Mouse (Mus musculus) forebrain, postnatal 0 days (tissue): ENCODE data around the gene Fam20a. TPM values are rescaled to one million over a fixed set of nuclear protein-coding genes. Genes with fewer than 3 reads are reported as not detected.

Source experiments
- ATAC-seq: fragments of 200-750 bp; cut with Nextera tagmentation; 2 replicates; pipeline ENCODE4 v1.8.0; 2017; ENCODE audit warnings: mild to moderate bottlenecking, moderate library complexity
- DNase-seq: peaks from one replicate; pipeline ENCODE4 v3.0.0-alpha.2; 2015
- H3K27ac ChIP-seq: fragments of 300-500 bp; sonication (generic); 2 replicates; pipeline ENCODE4 v1.5.1; 2014; ENCODE audit warnings: low read depth, mild to moderate bottlenecking, antibody characterized with exemption, low read length, moderate library complexity, mixed read lengths
- H3K27me3 ChIP-seq: fragments of 300-500 bp; sonication (generic); 2 replicates; pipeline ENCODE4 v1.6.1; 2014; ENCODE audit warnings: mild to moderate bottlenecking, low read length, mixed read lengths; ENCODE audit not compliant: insufficient read depth
- H3K36me3 ChIP-seq: fragments of 300-500 bp; sonication (generic); 2 replicates; pipeline ENCODE4 v1.6.1; 2014; ENCODE audit warnings: mild to moderate bottlenecking, moderate library complexity; ENCODE audit not compliant: insufficient read depth
- H3K4me1 ChIP-seq: fragments of 300-500 bp; sonication (generic); 2 replicates; pipeline ENCODE4 v1.6.1; 2014; ENCODE audit warnings: antibody characterized with exemption; ENCODE audit not compliant: insufficient read depth
- H3K4me2 ChIP-seq: fragments of 300-500 bp; sonication (generic); 2 replicates; pipeline ENCODE4 v1.6.1; 2014; ENCODE audit warnings: low read depth, mild to moderate bottlenecking, moderate library complexity
- H3K4me3 ChIP-seq: fragments of 300-500 bp; sonication (generic); 2 replicates; pipeline ENCODE4 v1.5.1; 2014; ENCODE audit warnings: low read depth, low read length, mixed read lengths
- H3K9ac ChIP-seq: fragments of 300-500 bp; sonication (generic); 2 replicates; pipeline ENCODE4 v1.6.1; 2014; ENCODE audit warnings: mild to moderate bottlenecking
- H3K9me3 ChIP-seq: fragments of 300-500 bp; sonication (generic); 2 replicates; pipeline ENCODE4 v1.6.1; 2016; ENCODE audit warnings: low read length
- CTCF ChIP-seq: sonication (generic); IDR thresholded peaks from 2 replicates; pipeline ENCODE4 v1.5.1; 2016; ENCODE audit warnings: antibody characterized with exemption, control low read depth, low read depth
- WGBS: fragments of 180-500 bp; shearing (Covaris S2); extraction: QIAGEN DNeasy Blood & Tissue Kit; methylation state at CpG from one replicate; pipeline ENCODE4 v1.1.7; 2014; 5-methylcytosine and 5-hydroxymethylcytosine counted together
- polyA plus RNA-seq: library from polyadenylated mRNA; unstranded; fragments of >200 nt; fragmentation: Nextera tagmentation; extraction: Ambion mirVana; gene quantifications from 2 replicates; pipeline ENCODE4 v1.2.1, GENCODE M21; 2015
- total RNA-seq: library from RNA; depleted of rRNA; stranded (reverse); fragments of >200 nt; gene quantifications from 2 replicates; pipeline ENCODE4 v1.2.3, GENCODE M21; 2014

Fam20a gene
- total and polyA plus RNA-seq, 2 experiments from 2014 or later: 4.3 to 4.6 TPM

DNA sequence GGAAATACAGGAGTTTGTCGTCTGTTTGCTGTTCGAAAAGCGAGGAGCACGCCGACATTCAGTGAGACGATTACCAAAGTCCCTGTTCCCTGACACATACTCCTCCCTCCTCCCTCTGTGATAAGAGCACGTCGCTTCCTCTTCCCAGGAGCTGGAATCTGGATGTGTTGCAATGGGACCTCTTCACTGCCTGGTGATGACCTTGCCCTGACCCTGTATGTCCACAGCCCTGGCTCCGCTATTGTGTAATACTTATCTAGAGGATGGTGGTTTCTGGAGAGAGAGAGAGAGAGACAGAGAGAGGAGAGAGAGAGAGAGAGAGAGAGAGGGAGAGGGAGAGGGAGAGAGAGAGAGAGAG is 16.0 kb downstream of the Fam20a start:
- no peaks in the 10 kb centered on the region for H3K27me3 ChIP-seq
- 68% methylated on average over 9 of the region's 9 CpGs for WGBS
- no peak overlapping the region for H3K4me2 ChIP-seq
- no peaks in the 10 kb centered on the region for H3K36me3 ChIP-seq
- no peak overlapping the region for H3K27ac ChIP-seq
- H3K9ac ChIP-seq: no peak overlapping the region
- H3K9me3 ChIP-seq: no peaks in the 10 kb centered on the region
- ATAC-seq (no peak), DNase-seq (no peak)
- no peak overlapping the region for H3K4me3 ChIP-seq
- TF ChIP-seq CTCF: no peak
- H3K4me1 ChIP-seq: peaks cover 15% of the 10 kb centered on the region; the same call in 1 of the 2 replicates

DNA sequence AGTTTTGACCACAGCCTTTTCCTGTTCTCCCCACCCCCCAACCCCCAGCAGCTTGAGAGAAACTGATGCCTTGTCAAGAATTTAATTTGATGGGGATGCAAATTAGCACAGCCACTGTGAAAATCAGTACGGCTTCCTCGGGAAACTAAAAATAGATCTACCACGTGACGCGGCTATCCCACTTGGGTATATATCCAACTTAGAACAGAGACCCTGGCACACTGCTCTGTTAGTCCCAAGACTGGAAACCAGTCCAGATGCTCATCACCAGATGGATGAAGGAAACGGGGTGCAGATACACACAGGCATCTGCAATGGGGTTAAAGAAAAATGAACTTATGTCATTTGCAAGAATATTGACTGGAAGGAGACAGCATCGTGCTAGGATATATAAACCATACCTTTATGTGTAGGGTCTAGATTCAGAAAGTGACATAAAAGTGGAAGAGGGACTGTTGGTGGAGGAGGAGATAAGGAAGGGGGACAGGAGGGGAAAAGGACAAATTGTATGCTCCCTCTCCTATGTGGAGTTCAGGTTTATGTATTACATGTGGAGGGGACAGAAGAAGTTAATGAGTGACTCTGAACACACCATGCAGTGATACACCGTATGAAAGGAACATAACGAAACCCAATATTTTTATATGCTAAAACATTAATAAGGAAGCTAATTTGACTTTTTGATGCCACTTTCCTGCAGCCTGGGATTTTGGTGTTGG is 16.6 kb downstream of the Fam20a start:
- no peak overlapping the region for H3K27ac ChIP-seq
- no peaks in the 10 kb centered on the region for H3K36me3 ChIP-seq
- no peak for TF ChIP-seq CTCF
- H3K4me2 ChIP-seq: no peak overlapping the region
- peak; percentile 64 for DNase-seq
- no peaks in the 10 kb centered on the region for H3K9me3 ChIP-seq
- no peaks in the 10 kb centered on the region for H3K27me3 ChIP-seq
- peak; percentile 74 for ATAC-seq
- H3K4me1 ChIP-seq: peaks cover 15% of the 10 kb centered on the region; the same call in 1 of the 2 replicates
- H3K9ac ChIP-seq: no peak overlapping the region
- H3K4me3 ChIP-seq: no peak overlapping the region
- 44% methylated on average over 9 of the region's 9 CpGs for WGBS

DNA sequence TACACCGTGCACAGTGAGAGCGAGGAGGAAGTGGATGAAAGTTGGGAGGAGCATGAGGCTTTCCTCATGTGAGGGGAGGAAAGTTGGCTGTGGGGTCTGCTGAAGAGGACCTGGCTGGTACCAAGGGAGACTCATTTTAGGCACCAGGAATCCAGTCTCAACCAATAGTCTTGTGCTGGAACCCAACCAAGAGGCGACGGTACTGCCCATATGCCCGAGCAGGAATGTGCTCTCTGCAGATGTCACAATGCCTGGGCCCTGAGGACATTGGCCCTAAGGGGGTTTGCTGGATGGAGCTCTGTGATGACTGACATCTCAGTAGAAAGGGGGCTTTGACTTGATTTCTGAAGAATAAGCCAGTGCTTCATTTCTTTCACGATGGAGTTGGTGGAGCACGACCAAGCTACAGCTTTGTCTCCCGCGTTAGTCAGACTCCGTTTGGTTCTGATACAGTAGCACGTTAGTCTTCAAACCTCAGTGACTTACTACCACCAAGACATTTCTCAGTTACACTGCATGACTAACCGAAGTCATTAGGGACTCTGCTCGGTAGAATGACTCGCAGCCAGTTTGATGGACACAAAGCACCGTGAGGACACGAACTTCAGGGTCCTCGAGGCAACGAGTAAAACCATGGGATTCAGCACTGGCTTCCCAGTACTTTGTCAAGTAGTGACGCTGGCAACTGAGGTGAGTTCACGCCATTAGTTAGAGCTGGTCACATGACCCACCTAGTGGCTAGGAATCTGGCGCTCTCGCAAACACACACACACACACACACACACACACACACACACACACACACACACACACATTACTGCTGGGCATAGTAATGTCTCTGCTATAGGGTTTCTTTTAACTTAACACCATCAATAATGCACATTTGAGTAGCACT is 17.5 kb downstream of the Fam20a start:
- WGBS: 71% methylated on average over 22 of the region's 22 CpGs
- ATAC-seq (no peak), DNase-seq (no peak)
- Histone ChIP-seq H3K9me3 (no peaks in the 10 kb centered on the region), H3K9ac (no peak overlapping the region), H3K4me1 (peaks cover 15% of the 10 kb centered on the region; the same call in 1 of the 2 replicates), H3K4me3 (no peak overlapping the region), H3K27me3 (no peaks in the 10 kb centered on the region), H3K36me3 (no peaks in the 10 kb centered on the region), H3K27ac (no peak overlapping the region), H3K4me2 (no peak overlapping the region)
- TF ChIP-seq CTCF: no peak

DNA sequence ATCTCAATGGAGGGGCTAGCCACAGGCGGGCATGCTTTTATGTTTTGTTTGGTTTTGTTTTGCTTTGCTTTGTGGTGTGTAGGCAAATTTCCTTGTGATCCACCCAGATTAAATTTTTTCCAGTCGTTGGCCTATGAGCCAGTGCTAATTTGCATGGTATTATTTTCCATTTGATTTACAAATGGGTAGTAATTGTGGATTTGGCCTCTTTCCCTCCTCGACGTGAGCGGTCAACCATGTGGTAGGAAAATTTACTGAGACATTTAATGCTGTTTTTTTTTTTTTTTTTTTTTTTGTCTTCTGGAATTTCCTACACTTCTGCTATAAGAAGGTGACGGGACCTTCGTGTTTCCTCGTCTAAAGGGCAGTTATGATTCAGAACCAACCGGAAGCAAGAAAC is 18.2 kb downstream of the Fam20a start:
- H3K9me3 ChIP-seq: no peaks in the 10 kb centered on the region
- H3K9ac ChIP-seq: no peak overlapping the region
- 48% methylated on average over 9 of the region's 9 CpGs for WGBS
- DNase-seq (no peak), ATAC-seq (no peak)
- peaks cover 15% of the 10 kb centered on the region; the same call in 1 of the 2 replicates for H3K4me1 ChIP-seq
- H3K36me3 ChIP-seq: no peaks in the 10 kb centered on the region
- H3K27ac ChIP-seq: no peak overlapping the region
- H3K4me3 ChIP-seq: no peak overlapping the region
- no peak for TF ChIP-seq CTCF
- H3K4me2 ChIP-seq: no peak overlapping the region
- H3K27me3 ChIP-seq: no peaks in the 10 kb centered on the region

DNA sequence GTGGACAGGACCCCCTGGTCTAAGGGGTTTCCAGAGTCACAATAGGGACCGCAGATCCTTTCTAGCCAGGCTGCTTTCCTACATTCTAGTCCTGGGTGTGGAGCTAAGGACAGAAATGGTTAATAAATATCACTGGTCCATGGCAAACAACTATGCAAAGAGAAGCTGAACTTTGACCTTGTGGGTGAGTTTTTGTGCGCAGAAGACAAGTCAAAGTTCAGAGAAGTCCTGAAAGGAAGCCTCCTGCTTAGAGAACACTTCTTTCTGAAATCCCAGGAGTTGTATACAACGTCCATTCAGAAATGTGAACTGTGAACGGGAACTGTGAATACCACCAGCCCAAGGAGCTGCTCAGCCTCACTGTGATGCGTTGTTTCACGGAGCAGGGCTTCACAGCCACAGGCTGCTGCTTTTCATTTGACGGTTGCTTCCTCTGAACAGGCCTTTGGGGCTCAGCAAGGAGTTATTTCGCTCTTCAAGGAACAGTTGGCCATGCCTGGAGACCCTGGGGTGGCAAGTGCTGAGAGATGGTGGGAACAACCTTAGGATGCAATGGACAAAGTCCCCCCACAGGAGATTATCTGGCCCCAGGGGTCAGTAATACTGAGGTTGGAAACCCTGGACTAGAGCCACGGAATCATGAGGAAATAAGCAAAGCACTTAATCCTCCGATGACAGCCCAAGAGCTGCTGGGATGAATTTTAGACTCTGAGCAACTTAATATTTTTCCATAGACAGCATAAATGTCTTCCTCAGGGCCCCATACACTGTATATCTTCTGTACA is 19.9 kb downstream of the Fam20a start:
- Histone ChIP-seq H3K4me3 (no peak overlapping the region), H3K36me3 (no peaks in the 10 kb centered on the region), H3K4me2 (no peak overlapping the region), H3K4me1 (peaks cover 15% of the 10 kb centered on the region; the same call in 1 of the 2 replicates), H3K27ac (no peak overlapping the region), H3K9me3 (no peaks in the 10 kb centered on the region), H3K27me3 (no peaks in the 10 kb centered on the region), H3K9ac (no peak overlapping the region)
- no peak for DNase-seq
- TF ChIP-seq CTCF: no peak
- 60% methylated on average over 10 of the region's 10 CpGs for WGBS
- ATAC-seq: no peak

DNA sequence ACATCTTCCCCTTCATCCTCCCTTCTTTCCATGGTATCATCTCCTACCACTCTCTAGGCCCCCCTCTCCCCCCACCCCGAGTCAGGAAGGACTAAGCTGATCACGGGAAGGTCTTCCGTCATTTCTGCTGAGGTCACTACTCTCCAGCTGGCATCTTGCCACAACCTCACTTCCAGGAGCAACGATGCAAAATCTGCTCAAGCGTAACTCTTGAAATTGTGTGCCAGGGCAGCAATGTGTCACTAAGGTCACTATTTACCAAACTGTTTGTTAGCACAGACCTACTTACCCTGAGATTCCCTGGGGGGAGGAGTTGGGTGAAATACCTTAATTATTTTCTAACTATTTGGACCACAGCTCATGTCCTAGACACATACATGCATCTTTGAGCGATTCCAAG is 21.3 kb downstream of the Fam20a start:
- 47% methylated on average over 6 of the region's 6 CpGs for WGBS
- H3K9ac ChIP-seq: no peak overlapping the region
- no peaks in the 10 kb centered on the region for H3K9me3 ChIP-seq
- DNase-seq: no peak
- H3K4me1 ChIP-seq: peaks cover 13% of the 10 kb centered on the region; the same call in 1 of the 2 replicates
- ATAC-seq: no peak
- H3K27me3 ChIP-seq: no peaks in the 10 kb centered on the region
- no peaks in the 10 kb centered on the region for H3K36me3 ChIP-seq
- H3K27ac ChIP-seq: no peak overlapping the region
- no peak overlapping the region for H3K4me3 ChIP-seq
- no peak overlapping the region for H3K4me2 ChIP-seq
- TF ChIP-seq CTCF: no peak
